Mouse (Mus musculus) A20 (cell line): ENCODE measurements around the gene Scrt2.

Experiments used
- DNase-seq: peaks from one replicate; pipeline ENCODE4 v3.0.0-alpha.2; 2011; ENCODE audit warnings: low read depth, low spot score

The Scrt2 gene

GRCm38 (mm10) chr2:152142571-152142970, 61.2 kb downstream of the Scrt2 start:
- DNase-seq: no peak

- no peak for DNase-seq
Observed at GRCm38 (mm10) chr2:152143279-152144157, 62.2 kb downstream of the Scrt2 start, which contains the start of gene Tcf15. Tcf15 (plus strand) TSS chr2:152143561.

- no peak for DNase-seq
Observed at GRCm38 (mm10) chr2:152144158-152144450, 62.8 kb downstream of the Scrt2 start.

- DNase-seq: no peak
Observed at GRCm38 (mm10) chr2:152144501-152144900, 63.2 kb downstream of the Scrt2 start.
